Mouse (Mus musculus) hindlimb bud, embryonic 11.5 days (tissue): ENCODE results near the gene 9030624G23Rik.
"Not testable (repeated sequence)": the region's sequence is repeated elsewhere in the genome, so short reads cannot be mapped to it uniquely, and the experiment has no call there.

ENCODE experiments used
- DNase-seq: peaks from one replicate; pipeline ENCODE4 v3.0.0-alpha.2; 2012; ENCODE audit warnings: low read depth, low spot score; ENCODE audit errors: extremely low spot score

Gene 9030624G23Rik

GRCm38 (mm10) chr12:24097108-24097520 lies at the start of gene 9030624G23Rik:
Gene 9030624G23Rik (minus strand): TSS chr12:24097246.
- not testable (repeated sequence) for DNase-seq

- not testable (repeated sequence) for DNase-seq
These were observed 13.9 kb downstream of the 9030624G23Rik start for GRCm38 (mm10) chr12:24083096-24083495.
